Mouse (Mus musculus) cerebellum, adult 18-20 months (tissue): ENCODE measurements at regions not wholly inside any gene's neighbourhood (a gene's known extent, or its start where the extent isn't known, plus 50 kb on each side); places are given as distances from the start of the nearest gene placed in this dataset.
"Not testable (repeated sequence)": the region's sequence is repeated elsewhere in the genome, so short reads cannot be mapped to it uniquely, and the experiment has no call there.

ENCODE experiments used
- DNase-seq, 2 experiments: peaks; one replicate each; pipeline ENCODE4 v3.0.0; 2021

DNA sequence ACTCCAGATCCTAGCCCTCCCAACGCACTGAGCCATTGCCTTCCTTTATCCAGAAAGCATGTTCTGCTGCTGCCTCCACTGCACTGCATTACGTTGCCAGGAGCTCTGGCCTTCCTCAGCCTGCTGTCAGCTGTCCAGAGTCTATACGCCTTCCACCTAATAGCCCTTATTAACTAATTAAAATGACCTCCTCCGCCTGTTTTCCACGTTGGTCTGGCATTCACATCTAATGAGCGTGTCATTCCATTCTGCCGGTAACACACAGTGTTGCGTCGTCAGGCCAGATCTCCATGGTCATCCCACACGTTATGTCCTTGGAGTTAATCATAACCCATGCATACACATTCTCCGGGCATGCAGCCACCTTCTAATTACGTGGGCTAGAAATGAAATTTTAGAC lies 56.7 kb upstream of the Med4 start:
- peak in 1 of 2 experiments; percentile 20 for DNase-seq

DNA sequence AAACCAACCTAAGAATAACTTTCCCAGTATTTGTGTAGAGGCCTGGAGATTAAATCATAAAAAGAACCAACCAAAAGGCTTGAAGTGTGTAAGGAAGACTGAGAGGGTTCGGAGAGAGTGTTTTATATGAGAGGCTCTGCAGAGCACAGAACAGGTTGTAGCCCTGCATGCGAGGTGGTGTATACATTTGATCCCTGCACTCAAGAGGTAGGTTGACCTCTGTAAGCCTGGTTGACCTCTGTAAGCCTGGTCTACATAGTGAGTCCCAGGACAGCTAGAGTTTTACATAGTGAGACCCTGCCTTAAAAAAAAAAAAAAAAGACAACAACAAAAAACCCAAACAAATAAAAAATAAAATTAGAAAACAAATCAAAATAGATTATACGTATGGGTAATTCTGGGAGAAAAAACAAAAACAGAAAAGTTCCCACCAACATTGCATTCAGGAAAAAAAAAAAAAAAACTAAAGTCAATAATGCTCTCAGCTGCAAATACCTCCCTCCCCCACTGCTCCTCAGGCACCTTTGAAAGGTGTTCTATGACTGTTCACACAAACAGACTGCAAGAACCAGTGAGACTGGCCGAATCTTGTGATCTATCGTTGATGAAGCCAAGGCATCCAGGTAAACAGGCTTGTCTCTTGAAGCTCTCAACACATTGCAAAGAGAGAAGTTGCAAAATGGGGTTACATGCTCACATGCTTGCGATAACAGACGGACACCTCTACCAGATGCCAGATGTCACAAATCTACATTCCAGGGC lies 57.3 kb upstream of the Med4 start:
- no peak for DNase-seq

DNA sequence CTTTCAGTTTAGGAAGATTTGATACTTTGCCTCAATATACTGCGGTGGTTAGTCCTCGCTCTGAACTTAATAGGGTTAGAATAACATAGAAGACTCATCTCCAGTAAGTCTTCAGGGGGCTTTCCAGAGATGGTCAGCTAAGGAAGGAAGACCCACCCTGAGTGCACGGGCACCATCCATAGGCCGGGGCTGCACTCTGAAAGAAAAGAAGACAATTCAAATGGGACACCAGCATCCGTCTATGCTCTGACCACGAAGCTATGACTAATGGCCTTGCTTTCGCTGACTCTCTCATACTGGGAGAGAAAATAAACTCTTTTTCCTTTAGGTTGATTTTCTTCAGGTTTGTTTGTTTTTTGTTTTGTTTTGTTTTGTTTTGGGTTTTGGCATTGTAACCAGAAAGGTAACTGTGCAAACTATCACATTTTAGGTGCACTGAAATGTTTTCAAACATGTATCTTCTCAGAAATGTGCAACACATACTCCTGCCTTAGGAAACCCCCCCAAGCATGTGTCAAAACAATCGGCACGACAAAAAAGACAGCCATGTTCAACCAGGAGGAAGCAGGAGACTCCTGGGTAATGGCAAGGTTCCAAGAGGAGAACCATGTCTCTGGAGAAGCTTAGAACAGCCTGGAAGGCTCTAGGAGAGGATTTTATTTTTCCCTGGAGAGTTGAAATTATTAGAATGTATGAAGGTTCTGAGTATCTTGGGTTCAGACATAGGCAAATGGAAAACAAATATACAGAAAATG lies 58.4 kb upstream of the Med4 start:
- DNase-seq = no peak

DNA sequence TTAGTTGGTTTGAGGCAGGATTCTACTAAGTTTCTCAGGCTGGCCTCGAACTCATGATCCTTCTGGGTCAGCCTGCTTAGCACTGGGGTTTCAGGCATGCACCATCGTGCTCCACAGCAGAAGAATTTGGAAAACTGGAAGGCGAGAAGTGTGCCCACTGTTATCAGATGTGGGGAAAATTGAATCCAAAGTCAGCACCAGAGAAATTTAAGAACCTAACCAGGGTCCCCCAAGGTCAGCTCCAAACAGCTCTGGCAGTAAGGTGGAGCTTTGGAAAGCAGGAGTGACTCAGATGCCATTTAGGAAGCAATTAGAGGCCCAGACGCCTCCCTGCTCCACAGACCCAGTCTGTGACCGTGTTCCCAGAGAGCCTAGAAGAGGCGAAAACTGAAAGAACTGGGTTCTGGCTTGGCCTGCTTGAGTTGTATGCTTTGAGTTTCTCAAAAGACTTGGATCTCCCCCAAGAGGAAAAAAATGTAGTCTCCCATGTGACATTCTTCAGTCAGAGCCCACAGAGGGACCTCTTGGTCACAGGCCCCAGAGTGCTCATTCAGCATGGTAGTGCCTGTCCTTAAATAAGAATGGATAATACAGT lies 59.8 kb upstream of the Med4 start:
- DNase-seq = no peak

DNA sequence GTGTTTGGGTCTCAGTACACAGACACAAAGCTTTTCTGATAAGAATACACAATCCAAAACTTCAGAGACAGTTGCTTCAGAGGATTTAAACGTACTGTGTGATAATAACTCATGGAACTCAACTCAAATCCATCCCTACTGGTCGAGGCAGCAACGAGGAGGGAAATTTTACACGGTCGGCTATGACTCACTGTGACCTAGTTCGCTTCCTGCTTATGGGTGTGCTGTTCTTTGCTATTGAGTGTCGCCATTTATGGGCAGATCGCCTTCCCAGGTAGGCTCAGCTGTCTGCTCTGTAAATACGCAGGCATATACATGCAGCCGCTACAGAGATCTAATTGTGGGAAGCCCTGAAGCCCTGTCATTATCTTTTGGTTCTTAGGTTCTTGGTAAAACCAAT lies 60.7 kb upstream of the Med4 start:
- no peak for DNase-seq

DNA sequence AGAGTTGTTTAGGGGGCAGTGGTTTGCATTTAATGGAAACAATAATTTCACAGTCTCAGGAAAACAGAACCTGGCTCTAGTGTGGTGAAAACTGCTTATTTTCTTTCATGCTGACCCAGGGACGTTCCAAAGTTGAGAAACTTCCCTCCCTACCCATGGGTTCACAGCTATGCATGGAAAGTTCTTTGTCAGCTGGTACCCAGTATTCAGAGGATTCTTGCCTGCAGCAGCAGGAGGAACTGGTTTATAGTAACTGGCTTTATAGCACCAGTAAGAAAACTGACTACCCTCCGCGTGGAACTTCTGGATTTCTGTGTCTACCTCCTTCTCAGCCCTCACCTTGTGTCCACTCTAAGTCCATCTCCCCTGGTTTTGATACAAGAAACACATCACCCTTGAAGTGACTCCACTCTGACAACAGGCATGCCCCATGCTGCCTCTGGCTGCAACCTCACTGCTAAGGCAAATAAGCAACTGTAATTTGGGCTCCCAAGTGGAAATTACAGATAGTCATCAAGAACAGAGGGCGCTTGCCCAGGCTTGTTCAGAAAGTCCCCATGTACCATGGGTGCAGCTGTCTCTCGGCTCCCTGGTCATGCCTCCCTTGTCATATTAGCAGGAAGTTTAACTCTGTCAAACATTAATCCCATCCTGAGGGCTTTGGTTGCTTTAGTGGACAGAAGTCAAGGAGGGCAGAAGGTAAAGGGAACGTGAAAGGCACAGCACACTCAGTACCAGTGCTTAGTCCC lies 60.6 kb upstream of the Itm2b start:
- DNase-seq = no peak

DNA sequence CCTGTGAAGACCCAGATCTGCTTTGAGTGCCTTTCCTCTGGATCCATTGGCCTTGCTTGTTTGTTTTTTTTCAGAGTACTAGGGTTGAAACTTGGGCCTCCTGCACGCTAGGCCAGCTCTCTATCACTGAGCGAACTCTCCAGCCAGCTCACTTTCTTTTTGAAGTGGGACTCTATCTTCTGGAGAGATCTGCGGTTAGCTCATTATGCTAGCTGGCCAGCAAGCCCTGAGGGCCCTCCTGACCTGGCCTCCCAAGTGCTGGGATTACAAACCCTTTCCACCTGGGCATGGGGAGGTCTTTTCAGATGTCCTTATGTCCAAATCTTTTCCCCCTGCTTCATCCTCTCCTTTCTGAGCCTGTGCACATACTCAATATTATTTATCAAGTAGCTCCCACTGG lies 59.6 kb upstream of the Itm2b start:
- no peak for DNase-seq

DNA sequence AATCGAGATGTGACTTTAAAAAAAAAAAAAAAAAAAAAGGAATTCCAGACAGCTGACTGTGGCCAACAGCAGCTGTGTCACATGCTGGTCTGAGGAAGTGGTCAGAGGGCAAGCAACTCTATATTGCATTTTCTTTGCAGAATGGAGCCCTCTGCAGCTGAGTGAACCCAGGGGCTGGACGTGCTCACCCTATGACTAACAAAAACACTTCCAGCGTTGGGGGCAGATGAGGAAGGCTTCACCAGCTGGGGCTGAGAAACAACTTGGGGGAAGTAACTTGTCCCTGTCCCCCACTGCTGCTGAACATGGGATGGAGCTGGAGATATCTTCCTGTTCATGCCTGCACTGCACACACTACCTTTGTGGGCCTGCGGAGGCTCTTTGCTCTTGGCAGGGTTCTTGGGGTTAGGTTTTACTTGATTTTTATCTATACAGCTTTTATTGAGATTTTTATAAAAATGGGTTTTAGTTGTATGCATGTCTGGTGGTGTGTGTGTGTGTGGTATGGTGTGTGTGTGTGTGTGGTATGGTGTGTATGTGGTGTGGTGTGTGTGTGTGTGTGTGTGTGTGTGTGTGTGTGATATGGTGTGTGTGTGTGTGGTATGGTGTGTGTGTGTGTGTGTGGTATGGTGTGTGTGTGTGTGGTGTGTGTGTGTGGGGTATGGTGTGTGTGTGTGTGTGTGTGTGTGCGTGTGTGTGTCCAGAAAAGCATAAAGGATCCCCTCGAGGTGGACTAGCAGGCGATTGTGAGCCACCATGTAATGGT lies 57.0 kb upstream of the Itm2b start:
- no peak for DNase-seq

DNA sequence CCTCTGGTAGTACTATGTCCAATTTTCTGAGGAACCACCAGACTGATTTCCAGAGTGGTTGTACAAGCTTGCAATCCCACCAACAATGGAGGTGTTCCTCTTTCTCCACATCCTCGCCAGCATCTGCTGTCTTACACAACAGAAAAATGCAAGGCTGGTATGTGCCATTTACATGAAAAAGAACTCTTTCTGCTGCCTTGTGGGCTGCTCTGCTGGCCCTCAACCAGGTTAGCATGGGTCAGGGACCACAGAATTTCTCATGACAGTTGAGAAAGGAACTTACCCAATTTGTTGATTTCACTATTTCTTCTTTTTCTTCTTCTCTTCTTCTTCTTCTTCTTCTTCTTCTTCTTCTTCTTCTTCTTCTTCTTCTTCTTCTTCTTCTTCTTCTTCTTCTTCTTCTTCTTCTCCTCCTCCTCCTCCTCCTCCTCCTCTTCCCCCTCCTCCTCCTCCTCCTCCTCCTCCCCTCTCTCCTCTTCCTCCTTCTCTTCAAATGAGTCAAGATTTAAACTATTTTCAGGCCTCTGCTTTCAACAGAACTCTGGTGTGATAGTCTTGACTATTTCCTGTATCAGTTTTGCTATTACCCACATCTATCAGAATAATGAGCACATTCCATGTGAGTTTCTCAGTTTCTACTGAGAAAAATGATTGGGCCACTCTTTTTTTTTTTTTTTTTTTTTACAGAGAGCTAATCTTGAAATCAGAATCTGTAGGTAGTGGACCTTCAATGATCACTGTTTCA lies 56.3 kb upstream of the Itm2b start:
- not testable (repeated sequence) for DNase-seq

DNA sequence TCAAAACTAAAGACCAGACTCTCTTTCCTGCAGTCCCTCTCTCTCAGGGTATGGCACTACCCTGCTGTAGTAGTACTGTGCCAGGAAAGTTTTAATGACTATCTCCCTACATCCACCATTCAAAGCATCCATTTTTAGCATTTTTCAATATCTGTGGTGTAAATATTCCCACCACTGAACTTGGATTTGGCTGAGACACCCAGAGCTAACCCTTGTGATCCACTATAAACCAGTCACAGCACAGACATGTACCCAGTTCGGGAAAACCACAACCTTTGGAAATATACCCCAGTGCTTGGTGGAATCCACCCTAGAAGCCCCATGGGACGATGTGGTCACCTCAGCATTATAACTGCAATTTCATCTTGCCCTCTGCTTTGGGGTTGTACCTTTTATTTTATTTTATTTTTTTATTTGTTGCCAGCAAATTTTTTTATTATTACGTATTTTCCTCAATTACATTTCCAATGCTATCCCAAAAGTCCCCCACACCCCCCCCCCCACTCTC lies 54.8 kb upstream of the Itm2b start:
- no peak for DNase-seq

DNA sequence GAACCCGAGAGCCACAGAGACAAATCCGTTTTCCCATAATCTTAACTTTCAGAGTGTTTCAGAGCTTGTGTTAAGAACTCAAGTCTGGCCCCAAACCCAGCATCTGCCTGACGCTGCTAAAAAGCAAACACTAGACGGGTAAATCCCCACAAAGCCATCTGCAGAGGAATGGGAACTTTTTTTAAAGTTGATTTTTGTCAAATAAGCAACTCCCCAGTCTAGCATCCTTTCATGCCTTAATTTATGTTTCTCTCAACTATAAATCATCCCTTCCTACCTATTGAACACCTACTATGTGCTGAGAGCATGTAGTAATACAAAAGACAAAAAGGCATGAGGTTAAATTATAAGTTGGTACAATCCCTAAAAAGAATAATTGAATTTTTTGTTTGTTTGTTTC lies 50.8 kb upstream of the Itm2b start:
- no peak for DNase-seq
